Mouse (Mus musculus) liver, adult 2 months (tissue): ENCODE measurements at regions not wholly inside any gene's neighbourhood (a gene's known extent, or its start where the extent isn't known, plus 50 kb on each side); places are given as distances from the start of the nearest gene placed in this dataset.

Experiments used
- CTCF ChIP-seq: fragments of 200-500 bp; IDR thresholded peaks from 2 replicates; pipeline ENCODE4 v1.5.1; 2011; ENCODE audit warnings: low read depth, low read length, control low read depth
- POLR2A ChIP-seq: fragments of 200-500 bp; IDR thresholded peaks from 2 replicates; pipeline ENCODE4 v1.6.1; 2011; ENCODE audit warnings: low read length, control low read depth; ENCODE audit not compliant: insufficient read depth; ENCODE audit errors: extremely low read depth

- TF ChIP-seq CTCF = no peak
- no peak for TF ChIP-seq POLR2A
Measured at GRCm38 (mm10) chr4:124193059-124193721, 275.4 kb upstream of the 4930535I16Rik start.
